Mouse (Mus musculus) liver, postnatal 0 days (tissue): ENCODE measurements around the gene Wfdc13.

Experiments used
- CTCF ChIP-seq: sonication (generic); IDR thresholded peaks from 2 replicates; pipeline ENCODE4 v1.5.1; 2016; ENCODE audit warnings: antibody characterized with exemption, low read depth
- EP300 ChIP-seq: IDR thresholded peaks from 2 replicates; pipeline ENCODE4 v1.6.1; 2016; ENCODE audit warnings: antibody characterized with exemption, low read depth, mild to moderate bottlenecking

DNA sequence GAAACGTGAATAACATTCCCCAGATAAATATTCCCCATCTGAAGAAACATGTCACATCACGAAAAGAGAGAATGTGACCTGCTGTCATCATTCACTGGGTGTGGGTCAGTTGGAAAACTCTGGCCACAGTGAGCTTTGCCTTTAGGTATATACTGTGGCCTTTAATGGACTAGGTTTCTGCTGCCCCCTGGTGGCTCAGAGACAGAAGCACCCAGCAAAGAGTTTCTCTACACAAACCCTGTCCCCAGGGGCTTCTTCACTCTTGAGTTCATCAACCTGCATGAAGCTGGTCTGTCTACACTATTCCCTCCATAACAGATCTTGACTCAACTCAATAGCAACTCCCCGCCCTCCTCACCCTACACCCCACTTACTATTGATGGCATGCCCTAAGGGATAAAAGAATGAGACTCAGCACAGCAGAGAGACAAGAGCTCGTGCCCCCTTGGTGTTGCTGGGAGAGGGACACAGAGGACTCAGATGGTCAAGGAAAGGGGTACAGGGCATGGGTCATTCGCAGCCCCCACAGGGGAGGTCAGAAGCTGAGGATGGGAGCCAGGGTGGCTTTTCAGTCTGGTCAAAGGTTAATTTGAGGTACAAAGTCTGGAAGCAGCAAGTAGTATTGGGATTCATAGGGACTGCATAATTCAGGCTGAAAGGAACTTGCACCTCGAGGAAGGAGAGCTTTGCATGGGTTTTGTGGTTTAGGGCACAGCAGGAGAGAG is 41.1 kb downstream of the Wfdc13 start:
- peak; percentile 91 for TF ChIP-seq CTCF
- no peak for TF ChIP-seq EP300
